Mouse (Mus musculus) forebrain, embryonic 13.5 days (tissue): ENCODE data around the gene Clba1. TPM values are rescaled to one million over a fixed set of nuclear protein-coding genes. Genes with fewer than 3 reads are reported as not detected.
A peak's percentile ranks its signal among the peaks of the same experiment; 100 is the strongest.
"Not testable (repeated sequence)": the region's sequence is repeated elsewhere in the genome, so short reads cannot be mapped to it uniquely, and the experiment has no call there.

Experiments used
- ATAC-seq: fragments of 200-750 bp; cut with Nextera tagmentation; 2 replicates; pipeline ENCODE4 v1.8.0; 2017
- H3K27ac ChIP-seq: fragments of 300-500 bp; sonication (generic); 2 replicates; pipeline ENCODE4 v1.5.1; 2015; ENCODE audit warnings: inconsistent platforms, mild to moderate bottlenecking, moderate library complexity
- H3K27me3 ChIP-seq: fragments of 300-500 bp; sonication (generic); 2 replicates; pipeline ENCODE4 v1.6.1; 2015; ENCODE audit warnings: mild to moderate bottlenecking, inconsistent platforms
- H3K36me3 ChIP-seq: fragments of 300-500 bp; sonication (generic); 2 replicates; pipeline ENCODE4 v1.6.1; 2015; ENCODE audit warnings: mild to moderate bottlenecking, inconsistent platforms; ENCODE audit not compliant: poor library complexity, severe bottlenecking
- H3K4me1 ChIP-seq: fragments of 300-500 bp; sonication (generic); 2 replicates; pipeline ENCODE4 v1.6.1; 2015; ENCODE audit warnings: inconsistent platforms
- H3K4me2 ChIP-seq: fragments of 300-500 bp; sonication (generic); 2 replicates; pipeline ENCODE4 v1.6.1; 2015; ENCODE audit warnings: inconsistent platforms, mild to moderate bottlenecking, moderate library complexity
- H3K4me3 ChIP-seq: fragments of 300-500 bp; sonication (generic); 2 replicates; pipeline ENCODE4 v1.5.1; 2015; ENCODE audit warnings: mild to moderate bottlenecking, inconsistent platforms
- H3K9ac ChIP-seq: fragments of 300-500 bp; sonication (generic); 2 replicates; pipeline ENCODE4 v1.6.1; 2015; ENCODE audit warnings: mild to moderate bottlenecking, inconsistent platforms
- H3K9me3 ChIP-seq: fragments of 300-500 bp; sonication (generic); replicated peaks from 2 replicates; pipeline ENCODE4 v1.6.1; 2016; ENCODE audit warnings: inconsistent platforms
- WGBS: fragments of 180-500 bp; shearing (Covaris S2); methylation state at CpG from one replicate; pipeline ENCODE4 v1.1.7; 2015; 5-methylcytosine and 5-hydroxymethylcytosine counted together
- polyA plus RNA-seq: library from polyadenylated mRNA; unstranded; fragments of >200 nt; fragmentation: Nextera tagmentation; extraction: Ambion mirVana; gene quantifications from 2 replicates; pipeline ENCODE4 v1.2.1, GENCODE M21; 2015

Clba1 gene
- polyA plus RNA-seq, 1 experiment from 2014 or later, result 12.6 TPM

DNA sequence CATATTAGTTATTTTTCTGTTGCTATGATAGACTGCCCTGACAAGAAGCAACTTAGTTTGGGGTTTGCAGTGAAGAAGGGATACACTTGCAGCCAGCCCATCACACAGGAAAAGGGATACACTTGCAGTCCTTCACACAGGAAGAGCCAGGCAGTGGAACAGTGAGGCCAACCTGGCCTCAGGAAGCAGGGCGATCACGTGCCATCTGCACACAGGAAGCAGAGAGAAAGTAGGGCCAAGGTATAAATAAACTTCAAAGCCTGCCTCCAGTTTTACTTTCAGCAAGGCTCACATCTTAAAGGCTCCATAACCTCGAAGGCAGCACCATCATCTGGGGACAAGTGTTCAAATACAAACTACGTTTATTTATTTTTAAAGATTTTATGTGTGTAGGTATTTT lies 14.5 kb downstream of the Clba1 start:
- Histone ChIP-seq H3K4me3 (no peak overlapping the region), H3K9me3 (no peaks in the 10 kb centered on the region), H3K27ac (no peak overlapping the region), H3K4me2 (no peak overlapping the region), H3K4me1 (peaks cover 64% of the 10 kb centered on the region), H3K9ac (no peak overlapping the region), H3K36me3 (peaks cover 87% of the 10 kb centered on the region), H3K27me3 (no peaks in the 10 kb centered on the region)
- WGBS, result 88% methylated on average over 4 of the region's 4 CpGs
- ATAC-seq, result no peak

DNA sequence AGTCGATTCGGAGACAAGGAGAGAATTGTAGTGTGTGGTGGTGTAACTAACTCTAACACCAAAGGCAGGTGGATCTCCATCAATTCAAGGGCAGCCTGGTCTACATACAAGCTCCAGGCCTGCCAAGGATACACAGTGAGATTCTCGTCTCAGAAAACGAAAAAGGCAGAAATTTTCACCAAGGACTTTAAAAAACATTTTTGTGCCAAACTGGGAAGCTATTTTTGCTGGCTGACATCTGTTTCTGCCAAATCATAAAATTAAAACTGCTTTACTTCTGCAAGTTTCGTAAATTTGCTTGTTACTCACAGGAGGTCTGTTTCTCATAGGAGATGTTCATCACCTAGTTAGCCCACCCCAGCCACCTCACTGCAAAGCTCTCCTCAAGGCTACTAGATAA lies 17.2 kb downstream of the Clba1 start:
- H3K27ac ChIP-seq, result no peak overlapping the region
- H3K4me1 ChIP-seq, result peaks cover 75% of the 10 kb centered on the region
- H3K9ac ChIP-seq, result peak overlapping the region; percentile 55
- no peak overlapping the region for H3K4me3 ChIP-seq
- peaks cover 61% of the 10 kb centered on the region for H3K36me3 ChIP-seq
- H3K9me3 ChIP-seq, result no peaks in the 10 kb centered on the region
- H3K27me3 ChIP-seq, result no peaks in the 10 kb centered on the region
- no peak for ATAC-seq
- H3K4me2 ChIP-seq, result peak overlapping the region; percentile 73
- 86% methylated on average over 5 of the region's 5 CpGs for WGBS

DNA sequence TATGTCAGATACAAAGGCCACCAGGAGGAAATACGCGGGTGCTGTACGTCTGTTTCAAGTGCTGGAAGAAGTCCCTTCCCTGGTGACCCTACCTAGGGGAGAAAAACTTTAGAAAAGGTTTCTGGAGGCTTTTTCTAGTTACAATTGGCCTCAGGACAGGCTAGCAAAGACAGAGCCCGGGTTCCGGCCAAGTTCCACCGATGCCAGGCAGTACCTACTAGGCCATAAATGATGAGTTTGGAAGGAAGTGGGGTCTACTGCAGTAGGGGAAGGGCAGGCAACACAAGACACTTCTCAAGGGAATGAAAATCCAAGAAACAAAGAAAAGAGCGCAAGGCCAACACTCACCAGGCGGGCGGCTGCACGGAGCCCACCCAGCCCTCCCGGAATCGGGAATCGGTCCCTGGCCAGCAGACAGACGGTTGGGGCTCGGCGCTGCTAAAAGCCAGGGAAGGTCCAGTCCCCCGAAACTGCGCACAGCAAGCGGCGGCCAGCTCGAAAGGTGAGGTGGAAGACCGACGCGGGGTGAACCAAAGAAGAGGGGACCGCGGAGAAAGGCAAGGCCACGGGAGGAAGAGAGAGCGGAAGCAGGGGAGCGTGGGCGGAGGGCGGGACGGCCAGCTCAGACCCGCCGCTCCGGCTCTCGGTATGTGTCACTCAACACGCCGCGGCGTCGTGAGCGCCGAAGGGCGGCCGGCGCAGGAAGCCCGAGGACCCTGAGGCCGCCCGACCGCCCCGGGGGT lies 19.9 kb downstream of the Clba1 start:
- Histone ChIP-seq H3K27ac (peak overlapping the region; percentile 93), H3K4me2 (peak overlapping the region; percentile 73), H3K4me3 (peak overlapping the region; percentile 99), H3K9ac (peak overlapping the region; percentile 97), H3K36me3 (peaks cover 55% of the 10 kb centered on the region), H3K9me3 (no peaks in the 10 kb centered on the region), H3K4me1 (peaks cover 65% of the 10 kb centered on the region), H3K27me3 (no peaks in the 10 kb centered on the region)
- WGBS, result under 1% methylated on average over 48 of the region's 51 CpGs
- ATAC-seq, result peak; percentile 83

DNA sequence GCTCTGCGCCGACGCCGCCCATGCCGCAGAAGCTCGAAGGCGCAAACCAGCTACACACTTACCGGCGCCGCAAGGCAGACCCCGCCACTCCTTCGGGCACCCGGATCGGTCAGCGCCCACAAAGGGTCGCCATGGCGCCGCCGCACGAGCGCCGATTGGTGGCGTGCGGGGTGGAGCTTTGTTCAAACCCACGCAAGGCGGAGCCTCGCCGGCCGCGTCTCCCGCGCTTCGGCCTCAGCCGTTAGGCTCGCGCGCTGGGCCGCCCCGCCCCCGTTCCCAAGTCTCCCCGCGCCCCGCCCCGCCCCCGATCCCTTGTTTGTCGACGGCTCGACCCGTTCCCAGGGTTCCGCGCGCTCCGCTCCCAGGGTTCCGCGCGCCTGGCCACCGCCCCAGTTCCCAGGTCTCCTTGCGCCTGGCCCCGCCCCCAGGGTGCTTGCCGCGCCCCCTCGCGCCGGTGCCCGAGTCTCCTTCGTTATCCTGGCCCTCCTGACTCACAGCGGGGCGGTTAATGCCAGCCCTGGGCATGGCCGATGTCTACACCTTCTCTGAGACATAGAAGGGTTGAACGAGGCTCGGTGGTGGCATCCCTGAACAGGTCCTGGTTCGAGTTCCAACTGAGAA lies 20.6 kb downstream of the Clba1 start, which contains the start of gene Cdca4:
Gene Cdca4 (minus strand): TSS at position 180 of the 621 bp plus-strand sequence.
- H3K4me2 ChIP-seq, result peak within 1 kb of the TSS; percentile 73
- H3K9ac ChIP-seq, result peak within 1 kb of the TSS; percentile 97
- peaks cover 50% of the 10 kb centered on the region for H3K36me3 ChIP-seq
- H3K27me3 ChIP-seq, result no peaks in the 10 kb centered on the region
- peak within 1 kb of the TSS; percentile 99 for H3K4me3 ChIP-seq
- WGBS, result under 1% methylated on average over 63 of the region's 72 CpGs
- peak; percentile 97 for ATAC-seq
- H3K4me1 ChIP-seq, result peaks cover 58% of the 10 kb centered on the region
- peak within 1 kb of the TSS; percentile 93 for H3K27ac ChIP-seq
- H3K9me3 ChIP-seq, result no peaks in the 10 kb centered on the region

DNA sequence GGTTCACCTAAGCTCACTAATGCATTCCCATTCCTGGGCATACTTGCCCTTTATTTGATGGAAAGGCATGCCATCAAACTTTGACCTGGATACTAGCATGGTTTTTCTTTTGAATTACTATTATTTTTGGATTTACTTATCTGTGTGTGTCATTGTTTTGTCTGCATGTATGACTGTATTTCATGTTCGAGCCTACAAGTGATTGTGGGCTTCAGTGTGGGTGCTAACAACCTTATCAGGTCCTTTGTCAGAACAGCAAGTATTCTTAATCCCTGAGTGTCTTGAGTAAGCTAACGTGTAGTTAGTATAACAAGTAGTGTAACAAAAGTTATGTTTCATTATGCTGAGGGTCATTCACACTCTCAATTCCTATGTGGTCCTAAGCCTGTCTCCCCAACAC lies 21.4 kb downstream of the Clba1 start:
- H3K4me1 ChIP-seq, result peaks cover 50% of the 10 kb centered on the region

DNA sequence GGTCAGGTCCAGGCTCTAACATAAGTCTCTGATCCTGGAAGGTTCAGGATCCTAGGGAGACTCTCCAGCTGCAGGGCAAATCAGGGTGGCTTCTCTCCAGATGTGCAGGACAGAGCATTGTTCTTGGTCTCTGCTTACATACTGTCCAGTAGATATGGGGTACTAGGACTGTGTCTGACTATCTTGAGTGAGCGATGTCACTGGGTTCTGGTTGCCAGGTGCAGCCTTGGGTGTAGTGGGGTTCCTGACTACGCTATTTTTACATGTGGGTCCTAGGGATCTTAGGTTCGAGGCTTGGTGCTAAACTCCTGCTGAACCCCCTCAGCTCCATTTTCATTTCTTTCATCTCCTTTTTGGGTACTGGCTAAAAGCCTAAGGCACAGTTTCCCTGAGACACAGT lies 21.8 kb downstream of the Clba1 start:
- Histone ChIP-seq H3K36me3 (peaks cover 42% of the 10 kb centered on the region), H3K27me3 (no peaks in the 10 kb centered on the region), H3K4me2 (peak overlapping the region; percentile 69), H3K4me3 (peak overlapping the region; percentile 99), H3K9ac (peak overlapping the region; percentile 79), H3K27ac (no peak overlapping the region), H3K9me3 (no peaks in the 10 kb centered on the region), H3K4me1 (peaks cover 46% of the 10 kb centered on the region)
- ATAC-seq, result no peak
- 80% methylated on average over 3 of the region's 3 CpGs for WGBS

More for the DNA sequence above, 21.4 kb downstream of the Clba1 start:
- H3K4me3 ChIP-seq, result peak overlapping the region; percentile 99
- H3K27ac ChIP-seq, result peak overlapping the region; percentile 68
- peak overlapping the region; percentile 69 for H3K4me2 ChIP-seq
- no peaks in the 10 kb centered on the region for H3K9me3 ChIP-seq
- peaks cover 43% of the 10 kb centered on the region for H3K36me3 ChIP-seq
- no peaks in the 10 kb centered on the region for H3K27me3 ChIP-seq
- ATAC-seq, result no peak
- 25% methylated on average over 2 of the region's 2 CpGs for WGBS
- peak overlapping the region; percentile 79 for H3K9ac ChIP-seq

DNA sequence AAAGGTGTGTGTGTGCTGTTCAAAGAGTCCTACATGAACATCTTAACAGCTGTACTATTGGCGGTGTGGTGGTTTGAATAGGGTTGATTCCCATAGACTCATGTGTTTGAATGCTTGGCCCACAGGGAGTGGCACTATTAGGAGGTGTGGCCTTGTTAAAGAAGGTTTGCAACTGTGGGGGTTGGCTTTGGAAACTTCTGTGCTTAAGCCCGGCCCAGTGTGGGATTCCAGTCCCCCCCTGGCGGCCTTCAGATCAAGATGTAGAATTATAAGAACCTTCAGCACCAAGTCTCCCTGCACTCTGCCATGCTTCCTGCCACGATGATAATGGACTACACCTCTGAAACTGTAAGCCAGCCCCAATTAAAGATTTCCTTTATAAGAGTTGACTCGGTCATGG lies 23.7 kb downstream of the Clba1 start:
- 93% methylated on average over 5 of the region's 5 CpGs for WGBS
- H3K4me3 ChIP-seq, result no peak overlapping the region
- ATAC-seq, result no peak
- no peak overlapping the region for H3K4me2 ChIP-seq
- no peaks in the 10 kb centered on the region for H3K9me3 ChIP-seq
- no peak overlapping the region for H3K9ac ChIP-seq
- H3K27ac ChIP-seq, result no peak overlapping the region
- H3K36me3 ChIP-seq, result peaks cover 24% of the 10 kb centered on the region
- H3K4me1 ChIP-seq, result peaks cover 28% of the 10 kb centered on the region
- H3K27me3 ChIP-seq, result no peaks in the 10 kb centered on the region

DNA sequence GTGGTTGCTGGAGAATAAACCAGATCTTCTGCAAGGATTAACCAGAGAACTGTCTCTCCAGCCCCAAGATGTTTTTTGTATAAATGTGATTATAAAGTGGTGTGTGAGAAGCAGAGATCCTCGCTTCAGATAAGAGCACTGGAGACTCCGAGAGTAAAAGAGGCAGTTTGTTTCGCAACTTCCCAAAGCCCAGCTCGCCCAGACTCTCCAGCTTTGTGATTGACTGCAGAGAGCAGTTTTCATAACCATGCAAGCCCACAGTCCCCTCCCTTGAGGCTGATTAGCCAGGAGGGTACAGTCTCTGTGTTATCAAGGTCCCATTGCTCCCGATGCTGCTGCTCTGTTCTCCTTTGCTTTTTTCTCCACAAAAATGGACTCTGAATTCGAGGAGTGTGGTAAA lies 24.8 kb downstream of the Clba1 start:
- H3K4me2 ChIP-seq, result no peak overlapping the region
- H3K27me3 ChIP-seq, result no peaks in the 10 kb centered on the region
- no peak for ATAC-seq
- no peak overlapping the region for H3K9ac ChIP-seq
- H3K36me3 ChIP-seq, result peaks cover 20% of the 10 kb centered on the region
- H3K9me3 ChIP-seq, result no peaks in the 10 kb centered on the region
- H3K27ac ChIP-seq, result no peak overlapping the region
- peaks cover 17% of the 10 kb centered on the region for H3K4me1 ChIP-seq
- 90% methylated on average over 6 of the region's 6 CpGs for WGBS
- H3K4me3 ChIP-seq, result no peak overlapping the region

DNA sequence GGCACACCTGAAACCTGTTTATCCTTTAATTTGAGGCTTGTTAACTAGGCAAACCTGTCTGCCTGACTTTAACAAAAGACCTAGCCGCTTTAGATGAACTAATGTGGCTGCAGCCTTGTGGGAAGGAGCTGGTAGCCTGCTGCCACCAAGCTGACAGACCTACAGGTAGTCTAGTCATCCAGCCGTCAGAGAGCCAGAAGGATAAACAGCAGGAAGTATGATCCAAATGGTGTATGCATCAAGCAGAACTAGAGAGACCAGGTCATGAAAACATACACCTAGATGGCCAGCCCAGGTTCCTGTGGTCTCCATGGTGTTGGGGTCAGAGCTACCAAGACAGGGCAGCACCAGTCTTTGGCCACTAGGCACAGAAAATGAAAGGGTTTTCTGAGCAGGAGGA lies 26.3 kb downstream of the Clba1 start:
- H3K36me3 ChIP-seq, result peaks cover 20% of the 10 kb centered on the region
- no peak for ATAC-seq
- H3K27me3 ChIP-seq, result no peaks in the 10 kb centered on the region
- H3K9ac ChIP-seq, result no peak overlapping the region
- H3K27ac ChIP-seq, result no peak overlapping the region
- H3K9me3 ChIP-seq, result 0 out of 2 replicates have a peak, but pooled peaks cover 5% of the 10 kb centered on the region
- no peak overlapping the region for H3K4me2 ChIP-seq
- H3K4me3 ChIP-seq, result no peak overlapping the region
- H3K4me1 ChIP-seq, result peaks cover 16% of the 10 kb centered on the region
- 77% methylated on average over 2 of the region's 2 CpGs for WGBS

DNA sequence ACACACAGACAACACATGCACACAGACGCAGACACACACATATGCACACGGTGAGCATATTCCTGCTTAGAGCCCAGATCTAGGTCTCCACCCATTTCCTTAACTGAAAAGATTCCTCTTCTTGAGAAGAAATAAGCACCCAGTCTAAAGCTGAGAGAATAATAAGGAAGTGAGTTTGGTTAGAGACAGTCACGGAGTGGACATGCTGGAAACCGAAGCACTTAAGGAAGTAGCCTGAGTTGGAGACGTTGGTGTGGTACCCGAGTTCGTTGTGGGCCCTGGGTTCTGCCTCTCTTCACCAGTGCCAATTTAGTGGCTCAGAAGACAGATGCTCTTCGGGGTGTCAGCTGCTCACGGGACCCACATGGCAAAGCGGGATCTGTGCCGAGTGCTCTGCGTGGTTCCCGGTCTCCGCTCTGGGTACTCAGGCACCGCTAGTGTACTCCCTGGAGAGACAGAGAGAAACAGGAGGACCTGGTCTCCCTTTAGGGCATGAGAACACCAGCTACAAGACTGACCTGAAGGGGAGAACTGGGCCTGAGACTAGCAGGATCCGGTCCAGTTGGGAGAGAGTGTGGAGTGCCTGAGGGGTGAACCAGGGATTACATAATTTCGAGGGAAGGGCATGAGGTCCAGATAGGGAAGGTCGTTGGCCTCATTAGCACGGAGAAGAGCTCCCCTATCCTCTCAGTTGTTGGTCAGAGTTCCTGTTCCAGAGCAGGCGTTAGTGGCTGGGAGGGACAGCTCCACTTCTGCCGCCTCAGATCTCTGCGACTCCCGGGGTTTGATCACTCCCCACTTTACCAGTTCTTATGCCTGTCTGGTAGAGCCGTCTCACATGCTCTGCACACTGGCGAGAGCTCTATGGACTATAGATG lies 31.7 kb downstream of the Clba1 start:
- no peak for ATAC-seq
- H3K4me1 ChIP-seq, result no peaks in the 10 kb centered on the region
- no peak overlapping the region for H3K9ac ChIP-seq
- no peak overlapping the region for H3K4me2 ChIP-seq
- 86% methylated on average over 25 of the region's 25 CpGs for WGBS
- H3K36me3 ChIP-seq, result no peaks in the 10 kb centered on the region
- 0 out of 2 replicates have a peak, but pooled peaks cover 5% of the 10 kb centered on the region for H3K9me3 ChIP-seq
- no peak overlapping the region for H3K4me3 ChIP-seq
- H3K27me3 ChIP-seq, result peaks cover 3% of the 10 kb centered on the region; the same call in 1 of the 2 replicates
- no peak overlapping the region for H3K27ac ChIP-seq

DNA sequence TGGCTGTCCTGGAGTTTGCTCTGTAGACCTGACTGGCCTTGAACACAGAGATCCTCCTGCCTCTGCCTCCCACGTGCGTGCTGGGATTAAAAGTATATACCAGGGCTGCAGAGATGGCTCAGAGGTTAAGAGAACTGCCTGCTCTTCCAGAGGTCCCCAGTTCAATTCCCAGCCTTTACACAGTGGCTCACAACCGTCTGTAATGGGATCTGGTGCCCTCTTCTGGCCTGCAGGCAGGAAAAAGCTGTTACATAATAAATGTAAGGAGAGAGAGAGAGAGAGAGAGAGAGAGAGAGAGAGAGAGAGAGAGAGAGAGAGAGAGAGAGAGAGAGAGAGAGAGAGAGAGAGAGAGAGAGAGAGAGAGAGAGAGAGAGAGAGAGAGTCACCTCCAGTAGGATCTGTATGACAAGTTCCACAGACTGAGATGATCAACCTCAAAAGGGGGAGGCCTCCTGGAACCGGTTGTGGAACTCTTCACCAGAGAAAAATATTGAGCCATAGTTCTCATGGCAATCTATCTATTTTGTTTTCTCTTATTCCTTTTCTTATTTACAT lies 32.7 kb downstream of the Clba1 start:
- not testable (repeated sequence) for H3K27me3 ChIP-seq, H3K4me1 ChIP-seq, H3K9me3 ChIP-seq, H3K36me3 ChIP-seq, H3K27ac ChIP-seq, H3K9ac ChIP-seq, ATAC-seq, H3K4me3 ChIP-seq, H3K4me2 ChIP-seq
- 62% methylated on average over 4 of the region's 4 CpGs for whole genome bisulfite sequencing
